Mouse (Mus musculus) kidney, postnatal 10 days (tissue): ENCODE measurements around the gene Srpk2.
"Not testable (repeated sequence)": the region's sequence is repeated elsewhere in the genome, so short reads cannot be mapped to it uniquely, and the experiment has no call there.

Experiments
- DNase-seq: peaks from one replicate; pipeline ENCODE4 v3.0.0; 2021; ENCODE audit warnings: mixed read lengths

Srpk2 gene

GRCm38 (mm10) chr5:23501582-23502316, 182.7 kb downstream of the Srpk2 start:
- no peak for DNase-seq

- no peak for DNase-seq
Measured at GRCm38 (mm10) chr5:23500715-23501114, 183.7 kb downstream of the Srpk2 start.

DNA sequence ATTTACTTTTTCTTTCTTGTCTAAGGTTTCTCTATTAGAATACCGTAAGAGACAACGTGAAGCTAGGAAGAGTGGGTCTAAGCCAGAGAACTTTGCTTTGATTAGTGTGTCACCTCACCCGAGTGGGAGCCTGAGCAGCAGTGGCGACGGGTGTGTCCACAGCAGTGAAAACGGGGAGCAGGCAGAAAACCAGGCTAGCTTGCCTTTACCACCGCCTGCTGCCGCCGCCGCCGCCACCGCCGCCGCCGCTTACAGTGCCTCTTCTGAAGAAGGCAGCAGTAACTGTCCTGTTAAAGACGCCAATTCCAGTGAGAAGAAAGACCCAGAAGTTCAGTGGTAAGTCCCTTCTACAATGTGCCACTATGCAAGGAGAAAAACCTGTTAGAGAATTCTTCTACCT, 185.2 kb downstream of the Srpk2 start:
- DNase-seq = no peak

DNA sequence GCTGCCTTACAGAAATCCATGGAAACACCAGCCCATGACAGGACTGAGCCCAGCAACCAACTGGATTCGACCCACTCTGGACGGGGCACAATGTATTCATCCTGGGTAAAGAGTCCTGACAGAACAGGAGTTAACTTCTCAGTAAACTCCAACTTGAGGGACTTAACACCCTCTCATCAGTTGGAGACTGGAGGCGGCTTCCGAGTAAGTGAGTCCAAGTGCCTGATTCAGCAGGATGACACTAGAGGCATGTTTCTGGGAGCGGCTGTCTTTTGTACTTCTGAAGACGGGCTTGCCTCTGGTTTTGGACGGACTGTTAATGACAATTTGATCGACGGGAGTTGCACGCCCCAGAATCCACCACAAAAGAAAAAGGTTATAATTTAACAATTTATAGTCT, 186.5 kb downstream of the Srpk2 start:
- DNase-seq = no peak

DNA sequence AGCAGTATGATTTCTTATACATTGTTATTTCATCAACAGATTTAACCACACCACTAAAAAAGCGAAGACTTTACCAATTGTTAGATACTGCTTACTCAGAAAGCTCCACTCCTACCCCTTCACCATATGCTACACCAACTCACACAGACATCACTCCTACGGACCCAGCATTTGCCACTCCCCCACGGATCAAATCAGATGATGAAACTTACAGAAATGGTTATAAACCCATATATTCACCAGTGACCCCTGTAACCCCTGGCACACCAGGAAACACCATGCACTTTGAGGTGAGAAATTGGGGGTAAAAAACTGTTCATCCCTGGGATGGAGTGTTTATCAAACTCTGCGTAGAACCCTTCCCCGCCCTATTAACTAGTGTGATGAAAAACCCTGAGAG, 187.5 kb downstream of the Srpk2 start:
- no peak for DNase-seq

DNA sequence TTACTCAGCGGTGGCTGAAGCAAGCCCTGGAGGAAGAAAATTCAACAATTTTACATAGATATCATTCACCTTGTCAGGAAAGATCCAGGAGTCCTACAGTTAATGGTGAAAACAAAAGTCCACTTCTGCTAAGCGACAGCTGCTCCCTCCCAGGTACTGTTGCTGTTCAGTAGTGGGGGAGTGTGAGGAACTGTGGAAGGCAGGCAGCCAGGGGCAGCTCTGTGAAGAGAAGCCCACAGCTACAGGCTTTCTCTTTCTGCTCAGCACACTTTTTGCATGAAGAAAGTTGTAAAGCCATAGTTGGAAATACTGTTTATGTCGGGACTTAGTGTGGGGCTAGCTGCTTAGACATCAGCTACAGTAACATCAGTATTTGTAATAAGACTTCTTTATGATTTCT, 188.0 kb downstream of the Srpk2 start:
- DNase-seq = no peak

GRCm38 (mm10) chr5:23490797-23491196, 193.6 kb downstream of the Srpk2 start:
- DNase-seq = peak; percentile 37

- no peak for DNase-seq
Measured at GRCm38 (mm10) chr5:23489231-23489630, 195.2 kb downstream of the Srpk2 start.

- DNase-seq = no peak
Measured at GRCm38 (mm10) chr5:23483811-23484210, 200.6 kb downstream of the Srpk2 start.

- DNase-seq = no peak
Measured at GRCm38 (mm10) chr5:23473098-23473873, 211.1 kb downstream of the Srpk2 start.

GRCm38 (mm10) chr5:23466546-23466945, 217.9 kb downstream of the Srpk2 start:
- DNase-seq = no peak

DNA sequence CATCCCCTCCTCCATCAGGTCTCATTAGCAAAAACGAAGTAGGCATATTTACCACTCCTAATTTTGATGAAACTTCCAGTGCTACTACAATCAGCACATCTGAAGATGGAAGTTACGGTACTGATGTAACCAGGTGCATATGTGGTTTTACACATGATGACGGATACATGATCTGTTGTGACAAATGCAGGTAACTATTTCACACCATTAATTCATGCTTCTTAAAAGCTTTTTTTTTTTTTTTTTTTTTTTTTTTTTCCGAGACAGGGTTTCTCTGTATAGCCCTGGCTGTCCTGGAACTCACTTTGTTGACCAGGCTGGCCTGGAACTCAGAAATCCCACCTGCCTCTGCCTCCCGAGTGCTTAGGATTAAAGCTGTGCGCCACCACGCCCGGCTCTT, 219.7 kb downstream of the Srpk2 start:
- DNase-seq = no peak

- DNase-seq = no peak
Measured at GRCm38 (mm10) chr5:23464247-23464646, 220.2 kb downstream of the Srpk2 start.

- DNase-seq = no peak
Measured at GRCm38 (mm10) chr5:23461688-23462087, 222.7 kb downstream of the Srpk2 start.

GRCm38 (mm10) chr5:23453561-23453960, 230.9 kb downstream of the Srpk2 start:
- DNase-seq = not testable (repeated sequence)
